Mouse (Mus musculus) heart, postnatal 0 days (tissue): ENCODE data around the gene Acacb.

Experiments used
- CTCF ChIP-seq: IDR thresholded peaks from 2 replicates; pipeline ENCODE4 v1.5.1; 2016; ENCODE audit warnings: antibody characterized with exemption, control low read depth, low read depth
- EP300 ChIP-seq: IDR thresholded peaks from 2 replicates; pipeline ENCODE4 v1.6.1; 2016; ENCODE audit warnings: antibody characterized with exemption, low read depth

- TF ChIP-seq CTCF (no peak), EP300 (no peak)
These were observed 33.2 kb downstream of the Acacb start for GRCm38 (mm10) chr5:114179541-114179940.
